Mouse (Mus musculus): ENCODE results near the gene Gm17467. TPM values are rescaled to one million over a fixed set of nuclear protein-coding genes. Genes with fewer than 3 reads are reported as not detected.
"Not testable (repeated sequence)": the region's sequence is repeated elsewhere in the genome, so short reads cannot be mapped to it uniquely, and the experiment has no call there.

The Gm17467 gene
- total RNA-seq (2017): not detected in 2 replicates

- ATAC-seq (replicated peaks; ENCODE audit: low read depth, poor library complexity, severe bottlenecking): not testable (repeated sequence)
Observed at GRCm38 (mm10) chrX:123704691-123705090, at the start of gene Gm17467. TSS of gene Gm17467 (minus strand) at chrX:123704791.

Other genes starting within 250 kb of the Gm17467 start
- gene Cldn34c2, start 123.1 kb downstream of the Gm17467 start, total RNA-seq (2017): not detected in 2 replicates
- not detected in 2 replicates for gene Cldn34c3, start 88.9 kb upstream of the Gm17467 start, total RNA-seq (2017)

Data from common myeloid progenitor, adult 5-6 weeks (primary cell).